Mouse (Mus musculus) liver, postnatal 0 days (tissue): ENCODE data around the gene Rsc1a1.

Experiments
- CTCF ChIP-seq: sonication (generic); IDR thresholded peaks from 2 replicates; pipeline ENCODE4 v1.5.1; 2016; ENCODE audit warnings: antibody characterized with exemption, low read depth
- EP300 ChIP-seq: IDR thresholded peaks from 2 replicates; pipeline ENCODE4 v1.6.1; 2016; ENCODE audit warnings: antibody characterized with exemption, low read depth, mild to moderate bottlenecking

DNA sequence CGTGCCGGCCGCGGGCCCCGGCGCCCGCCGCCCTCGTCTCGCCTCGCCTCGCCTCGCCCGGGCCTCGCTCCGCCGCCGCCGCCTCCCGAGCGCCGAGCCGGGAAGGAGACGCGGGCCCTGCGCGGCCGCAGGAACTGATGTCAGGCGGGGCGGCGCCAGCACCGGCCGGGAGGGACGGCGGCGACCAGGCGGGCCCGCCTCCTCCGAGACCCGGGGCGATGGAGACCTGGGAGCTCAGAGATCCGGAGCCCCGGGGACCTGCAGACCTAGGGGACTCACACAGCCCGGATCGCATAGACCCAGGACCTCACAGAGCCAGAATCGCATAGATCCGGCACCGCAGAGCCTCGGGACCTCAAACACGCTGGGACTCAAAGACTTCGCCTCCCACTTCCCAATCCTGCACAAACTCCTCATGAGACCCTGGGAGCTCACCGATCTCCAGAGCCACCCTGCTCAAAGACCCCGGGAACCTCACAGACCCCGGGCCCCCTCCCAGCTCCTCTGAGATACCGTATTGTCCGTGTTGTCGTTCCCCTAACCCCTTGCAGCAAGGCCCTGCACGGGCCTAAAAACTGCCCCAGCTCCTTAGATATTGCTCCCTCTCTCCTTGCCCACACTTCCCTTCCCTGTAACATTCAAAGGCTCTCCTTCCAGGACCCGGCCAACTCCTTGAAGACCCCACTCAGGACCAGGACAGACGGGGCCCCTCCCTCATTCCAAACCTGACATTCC, 21.2 kb downstream of the Rsc1a1 start:
- TF ChIP-seq EP300 (no peak), CTCF (no peak)
